Mouse (Mus musculus): ENCODE results near the gene Ubr4.

The Ubr4 gene

DNA sequence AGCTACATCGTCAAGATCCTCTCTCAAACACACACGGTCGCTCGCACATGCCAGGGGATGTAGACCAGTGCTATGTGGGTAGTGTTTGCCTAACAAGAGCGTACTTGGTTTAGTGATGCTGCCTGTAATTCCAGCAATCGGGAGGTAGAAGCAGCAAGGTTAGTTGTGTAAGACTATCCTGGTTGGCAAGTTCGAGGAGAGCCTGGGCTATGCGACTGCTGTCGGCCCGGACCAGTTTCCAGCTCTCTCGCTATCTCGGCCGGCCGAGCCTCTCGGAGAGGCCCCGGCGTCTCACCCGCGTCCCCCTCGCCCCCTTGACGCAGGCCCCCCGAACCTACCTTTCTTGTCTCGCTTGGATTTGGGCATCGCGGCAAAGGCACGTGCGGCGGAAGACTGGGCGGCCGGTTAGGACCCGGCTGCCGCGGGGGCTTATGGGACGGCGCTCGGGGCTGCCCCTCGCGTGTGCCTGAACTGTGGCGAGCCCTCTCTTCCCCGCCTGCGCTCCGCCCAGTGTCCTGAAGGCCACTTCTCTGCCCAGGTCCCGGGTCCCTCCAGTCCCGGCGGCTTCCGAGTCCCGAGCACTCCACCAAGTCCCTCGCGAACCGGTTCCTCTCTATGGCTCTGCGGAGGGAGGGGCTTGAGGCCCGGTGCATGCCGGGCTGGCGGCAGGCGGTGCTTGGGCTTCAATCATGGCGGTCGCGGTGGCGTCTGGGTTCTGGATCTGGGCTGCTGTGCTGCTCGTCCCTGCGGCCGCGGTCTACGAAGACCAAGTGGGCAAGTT, at the start of gene Ubr4, which contains the start of the genes Mrto4 and Emc1:
Gene Ubr4 (plus strand): TSS at position 679 of the 781 bp plus-strand sequence.
Gene Mrto4 (minus strand): TSS at position 646 of the 781 bp plus-strand sequence.
Gene Emc1 (plus strand): TSS at position 657 of the 781 bp plus-strand sequence.
- DNase-seq: peak; percentile 79

DNA sequence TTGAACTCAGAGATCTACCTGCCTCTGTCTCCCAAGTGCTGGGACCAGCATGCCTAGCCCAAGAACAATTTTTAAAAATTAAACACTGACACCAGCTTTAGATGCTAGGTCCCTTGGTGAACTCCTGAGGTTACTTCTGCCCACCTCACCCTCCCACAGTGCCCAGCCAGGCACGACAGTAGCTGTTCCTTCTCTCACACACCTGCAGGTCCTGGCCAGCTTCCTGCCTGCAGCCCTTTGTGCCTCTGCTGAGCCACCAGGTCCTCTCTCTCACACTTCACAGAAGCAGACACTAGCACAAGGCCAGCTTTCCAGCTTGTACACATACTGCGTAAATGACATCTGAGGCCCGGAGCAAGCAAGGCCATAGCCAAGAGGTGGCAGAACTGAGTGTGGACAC, 46.9 kb upstream of the Ubr4 start:
- DNase-seq: no peak

DNA sequence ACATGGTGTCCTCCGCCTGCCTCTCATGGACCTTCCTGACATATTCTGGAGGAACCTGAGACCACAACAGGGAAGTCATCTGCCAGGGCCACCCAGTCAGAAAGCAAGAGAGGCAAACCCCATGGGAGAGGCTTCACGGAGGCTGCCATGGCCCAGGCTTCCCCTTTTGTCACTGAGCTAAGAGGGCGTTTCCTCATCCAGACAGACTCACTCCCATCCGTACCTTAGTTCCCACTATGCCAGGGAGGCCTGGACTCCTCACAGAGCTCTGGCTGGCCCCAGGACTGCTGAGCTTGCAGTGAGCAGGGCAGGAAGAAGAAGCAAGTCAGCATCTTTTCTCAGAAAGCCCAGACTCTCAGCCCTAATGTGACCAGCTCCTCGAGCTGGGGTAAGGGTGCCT, 44.5 kb upstream of the Ubr4 start:
- no peak for DNase-seq

DNA sequence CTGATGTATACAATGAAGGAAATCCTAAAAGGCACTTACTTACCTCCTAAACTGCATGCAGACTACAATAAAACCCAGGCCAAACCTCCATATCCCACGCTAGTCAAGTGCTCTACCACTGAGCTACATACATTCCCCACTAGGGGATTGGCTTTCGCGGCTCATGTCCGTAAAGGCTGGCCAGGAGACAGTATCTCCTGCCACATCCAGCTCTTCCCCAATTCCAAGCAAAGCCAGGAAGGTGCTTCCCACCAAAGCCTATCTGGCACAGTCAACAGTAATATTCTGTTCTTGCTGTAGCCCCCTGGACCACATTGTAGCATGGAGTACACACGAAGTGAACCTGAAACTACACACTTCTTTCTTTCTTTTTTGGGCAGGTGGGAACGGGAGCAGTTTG, 42.8 kb upstream of the Ubr4 start:
- DNase-seq: no peak

DNA sequence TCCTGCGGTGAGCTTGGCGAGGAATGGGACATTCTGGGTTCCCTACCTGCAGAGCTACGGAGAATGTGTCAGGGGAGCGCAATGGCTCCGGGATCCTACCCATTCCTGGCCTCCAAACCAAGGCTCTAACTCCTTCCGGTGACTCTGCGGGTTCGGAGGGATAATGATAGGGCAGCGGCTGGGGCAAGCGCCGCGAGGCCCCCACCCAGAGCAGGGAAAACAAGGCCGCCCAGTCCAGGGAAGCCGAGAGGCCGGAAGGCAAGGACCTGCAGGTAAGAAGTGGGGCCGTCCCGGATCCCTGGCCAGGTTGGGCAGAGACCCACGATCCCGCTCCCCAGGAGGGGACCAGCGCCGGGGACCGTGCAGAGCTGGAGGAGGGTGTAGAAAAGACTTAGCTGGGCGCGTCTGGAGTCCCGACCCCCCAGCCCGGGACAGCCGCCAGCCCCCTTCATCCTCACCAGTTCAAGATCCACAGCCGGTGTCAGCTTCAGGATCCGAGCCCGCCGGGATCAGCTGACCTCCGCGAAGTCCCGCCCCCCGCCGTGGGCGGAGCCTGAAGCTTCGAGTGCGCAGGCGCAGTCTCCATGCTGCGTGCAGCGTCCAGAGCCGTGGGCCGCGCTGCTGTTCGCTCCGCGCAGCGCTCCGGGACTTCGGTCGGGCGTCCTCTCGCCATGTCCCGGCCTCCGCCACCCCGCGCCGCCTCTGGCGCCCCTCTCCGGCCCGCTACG, 42.1 kb upstream of the Ubr4 start, which contains the start of the genes Pqlc2 and Akr7a5:
Gene Pqlc2 (minus strand): TSS at position 538 of the 728 bp plus-strand sequence.
Gene Akr7a5 (plus strand): TSS at position 574 of the 728 bp plus-strand sequence.
- peak; percentile 100 for DNase-seq

DNA sequence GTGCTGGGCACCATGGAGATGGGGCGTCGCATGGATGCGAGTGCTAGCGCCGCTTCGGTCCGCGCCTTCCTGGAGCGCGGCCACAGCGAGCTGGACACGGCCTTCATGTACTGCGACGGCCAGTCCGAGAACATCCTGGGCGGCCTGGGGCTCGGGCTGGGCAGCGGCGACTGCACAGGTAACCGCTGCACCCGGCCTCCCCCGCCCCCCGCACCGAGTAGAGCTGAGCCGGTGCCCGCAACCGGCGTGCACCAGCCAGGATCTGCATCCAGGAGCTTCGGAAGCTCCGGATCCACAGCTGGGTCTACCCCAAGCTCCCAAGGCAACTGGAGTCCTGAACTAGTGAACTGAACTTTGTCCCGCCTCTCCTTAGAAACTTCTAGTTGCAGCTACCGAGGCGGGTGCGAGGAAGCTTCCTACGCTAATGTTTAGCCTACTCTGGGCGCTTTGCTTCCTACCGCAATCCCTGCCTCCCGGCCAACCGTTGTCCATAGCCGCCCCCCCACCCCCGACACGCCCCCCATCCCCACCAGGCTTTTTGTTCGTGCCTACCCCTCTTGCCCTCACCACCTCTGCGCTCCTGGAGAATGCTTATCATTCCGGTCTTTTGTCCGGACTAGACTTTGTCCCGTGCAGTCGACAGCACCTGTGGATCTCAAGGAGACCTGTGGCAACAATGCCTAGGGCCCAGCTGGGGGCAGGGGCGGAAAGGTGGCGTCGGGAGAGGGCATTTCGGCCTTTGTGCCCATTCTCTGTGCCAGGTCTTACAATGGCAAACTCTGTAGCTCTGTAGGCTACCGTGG, 41.3 kb upstream of the Ubr4 start:
- peak; percentile 15 for DNase-seq

DNA sequence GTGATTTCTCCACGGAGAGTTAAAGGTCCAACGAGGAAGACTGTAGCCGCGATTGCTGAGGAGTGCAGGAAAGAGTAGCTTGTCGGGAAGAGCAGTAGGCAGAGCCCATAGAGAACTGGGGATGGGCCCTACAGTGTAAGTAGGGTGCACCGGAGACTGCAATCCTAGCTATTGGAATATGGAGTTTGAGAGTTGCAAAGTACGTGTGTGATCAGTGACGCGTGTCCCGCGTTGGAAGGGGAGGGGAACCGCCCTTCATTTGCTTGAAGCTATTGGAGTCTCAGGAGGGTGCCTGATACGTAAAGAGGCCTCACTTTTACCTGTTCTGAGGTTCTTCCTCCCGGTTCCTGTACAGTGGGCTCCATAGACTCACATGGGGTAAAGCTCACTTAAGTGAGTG, 40.7 kb upstream of the Ubr4 start:
- DNase-seq: no peak

DNA sequence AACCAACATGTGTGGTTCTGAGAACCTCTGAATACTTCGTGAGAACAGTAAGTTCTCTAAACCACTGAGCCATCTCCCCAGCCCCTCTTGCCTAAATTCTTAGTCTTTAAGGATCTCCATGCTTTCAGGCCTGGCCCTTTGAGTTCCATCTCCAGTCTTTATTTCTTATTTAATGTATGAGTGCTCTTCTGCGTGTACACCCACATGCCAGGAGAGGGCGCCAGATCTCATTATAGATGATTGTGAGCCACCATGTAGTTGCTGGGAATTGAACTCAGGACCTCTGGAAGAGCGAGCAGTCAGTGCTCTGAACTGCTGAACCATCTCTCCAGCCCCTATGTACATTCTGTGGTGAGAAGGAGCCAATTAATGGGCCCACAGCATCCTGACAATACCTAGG, 39.8 kb upstream of the Ubr4 start:
- DNase-seq: peak; percentile 30

DNA sequence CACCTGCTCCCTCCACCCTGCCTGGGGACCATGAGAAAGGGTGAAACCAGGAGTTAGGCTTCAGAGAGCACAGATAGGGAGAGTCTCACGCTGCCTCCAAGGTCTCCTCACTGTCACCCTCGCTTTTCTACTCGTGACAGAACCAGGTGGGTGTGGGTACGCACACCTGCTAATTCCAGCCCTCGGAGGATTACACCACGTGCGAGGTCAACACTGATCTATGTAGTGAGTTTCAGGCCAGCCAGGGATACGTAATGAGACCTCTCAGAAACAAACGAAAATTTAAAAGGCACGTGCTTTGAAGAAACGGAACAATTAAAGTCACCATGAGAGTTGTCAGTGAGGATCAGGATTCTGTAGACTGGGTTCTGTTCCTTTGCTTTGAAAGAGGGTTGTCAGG, 34.0 kb upstream of the Ubr4 start:
- DNase-seq: no peak

DNA sequence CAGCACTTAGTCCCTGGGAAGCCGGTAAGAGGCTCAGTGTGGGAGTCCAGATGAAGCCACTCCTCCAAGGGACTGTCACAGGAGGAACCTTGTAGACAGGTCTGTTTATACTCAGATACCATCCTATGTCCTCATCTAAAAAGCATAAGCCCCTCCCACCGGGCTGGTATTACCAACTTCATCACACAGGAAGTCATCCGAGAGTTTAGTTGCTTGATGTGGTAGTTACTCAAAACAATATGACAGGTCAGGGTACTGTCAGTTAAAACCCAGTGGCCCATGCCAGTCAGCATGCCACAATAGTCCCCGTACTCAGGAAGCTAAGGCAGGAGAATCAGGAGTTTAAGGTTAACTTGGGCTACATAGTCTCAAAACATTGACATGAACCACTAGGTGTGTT, 32.7 kb upstream of the Ubr4 start:
- no peak for DNase-seq

DNA sequence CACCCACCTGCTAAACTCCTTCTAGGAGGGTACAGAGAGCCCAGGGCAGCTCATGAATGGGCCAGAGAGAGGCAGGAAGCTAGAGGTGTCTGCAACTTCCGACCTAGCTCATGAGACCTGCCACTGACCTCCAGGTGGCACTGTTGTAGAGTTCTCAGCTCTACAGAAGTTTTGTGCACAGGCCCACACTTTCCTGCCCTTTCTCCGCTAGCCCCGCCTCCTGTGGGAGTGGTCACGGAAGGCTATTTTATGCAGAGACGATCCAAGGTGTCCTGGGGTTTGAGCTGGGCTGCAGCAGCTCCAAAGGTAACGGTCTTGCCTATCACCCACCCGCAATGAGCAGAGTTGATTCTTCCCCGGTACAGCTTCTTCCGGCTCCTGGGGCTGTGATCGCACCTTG, 21.8 kb upstream of the Ubr4 start:
- no peak for DNase-seq

DNA sequence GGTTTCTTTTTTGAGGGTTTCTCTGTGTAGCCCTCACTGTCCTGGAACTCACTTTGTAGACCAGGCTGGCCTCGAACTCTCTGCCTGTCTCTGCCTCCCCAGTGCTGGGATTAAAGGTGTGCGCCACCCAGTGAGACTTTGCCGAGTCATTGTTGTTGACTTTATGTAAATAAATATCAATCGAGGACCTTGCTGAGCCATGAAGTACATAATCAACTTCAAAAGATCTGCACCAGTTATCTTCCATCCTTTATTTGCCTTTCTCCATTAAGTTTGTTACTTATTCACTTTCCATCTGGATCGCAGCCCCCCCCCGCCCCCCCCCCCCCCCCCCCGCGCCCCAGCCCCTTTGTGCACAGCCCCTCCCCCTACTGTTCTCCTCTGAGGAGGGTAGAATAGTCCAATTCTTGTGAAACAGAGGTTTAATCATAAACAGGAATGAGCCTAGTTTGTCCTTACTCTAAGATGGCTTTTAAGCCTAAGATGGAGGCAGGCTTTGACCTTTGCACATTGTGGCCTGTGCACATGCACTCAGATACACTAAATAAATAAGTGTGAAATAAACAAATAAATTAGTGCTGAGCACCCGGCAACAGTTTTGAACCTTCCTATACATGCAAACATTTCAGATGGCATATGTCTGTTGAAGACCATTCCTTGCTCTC, 17.6 kb upstream of the Ubr4 start:
- DNase-seq: no peak

DNA sequence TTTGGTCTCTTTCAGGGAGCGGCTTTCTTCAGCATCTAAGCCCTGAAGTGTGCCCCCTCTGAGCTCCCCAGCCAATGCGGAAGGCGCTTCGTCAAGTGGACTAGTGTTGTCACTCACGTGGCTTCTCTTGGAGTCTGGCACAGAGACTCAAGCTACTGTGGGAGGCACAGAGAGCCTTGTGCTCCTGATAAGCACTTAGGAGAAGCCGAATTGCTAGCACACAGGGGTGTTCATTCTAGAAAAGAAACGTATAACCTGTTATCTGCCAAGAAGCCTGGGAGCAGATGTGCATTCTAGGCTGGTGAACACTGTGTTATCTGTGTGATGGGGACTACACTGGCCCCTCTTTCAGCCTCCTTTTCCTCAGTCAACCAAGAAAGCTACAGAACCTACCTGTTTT, 16.9 kb upstream of the Ubr4 start:
- DNase-seq: no peak

DNA sequence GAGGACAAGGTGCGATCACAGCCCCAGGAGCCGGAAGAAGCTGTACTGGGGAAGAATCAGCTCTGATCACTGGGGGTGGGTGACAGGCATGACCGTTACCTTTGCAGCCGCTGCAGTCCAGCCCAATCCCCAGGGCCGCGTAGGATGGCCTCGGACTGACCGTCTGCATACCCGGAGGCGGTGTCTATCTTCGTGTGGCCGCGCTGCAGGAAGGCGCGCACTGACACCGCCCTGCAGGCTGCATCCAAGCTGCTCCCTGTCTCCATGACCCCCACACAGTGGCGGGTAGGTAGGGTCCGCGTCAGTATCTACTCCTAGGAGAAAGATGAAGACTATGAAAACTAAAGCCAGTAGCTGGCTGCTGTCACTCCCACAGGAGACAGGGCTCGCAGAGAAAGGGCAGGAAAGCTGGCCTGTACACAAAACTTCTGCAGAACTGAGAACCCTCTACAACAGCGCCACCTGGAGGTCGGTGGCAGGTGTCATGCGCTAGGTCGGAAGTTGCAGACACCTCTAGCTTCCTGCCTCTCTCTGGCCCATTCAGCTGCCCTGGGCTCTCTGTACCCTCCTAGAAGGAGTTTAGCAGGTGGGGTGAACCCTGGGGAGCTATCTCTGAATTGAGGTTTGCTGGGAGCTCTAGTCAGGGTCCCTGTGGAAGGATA, 15.5 kb upstream of the Ubr4 start:
- peak; percentile 60 for DNase-seq

DNA sequence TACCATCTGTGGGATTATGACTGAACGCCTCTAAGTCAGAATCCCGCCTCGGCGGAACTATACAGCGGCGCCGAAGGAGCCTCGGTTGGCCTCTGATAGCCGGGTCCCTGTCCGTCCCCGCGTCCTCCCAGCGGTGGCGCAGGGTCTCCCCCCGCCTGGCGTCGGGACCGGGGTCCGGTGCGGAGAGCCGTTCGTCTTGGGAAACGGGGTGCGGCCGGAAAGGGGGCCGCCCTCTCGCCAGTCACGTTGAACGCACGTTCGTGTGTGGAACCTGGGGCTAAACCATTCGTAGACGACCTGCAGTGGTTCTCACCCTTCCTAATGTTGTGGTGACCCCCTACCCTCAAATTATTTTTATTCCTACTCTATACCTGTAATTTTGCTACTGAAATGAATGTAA, 14.3 kb upstream of the Ubr4 start:
- no peak for DNase-seq

DNA sequence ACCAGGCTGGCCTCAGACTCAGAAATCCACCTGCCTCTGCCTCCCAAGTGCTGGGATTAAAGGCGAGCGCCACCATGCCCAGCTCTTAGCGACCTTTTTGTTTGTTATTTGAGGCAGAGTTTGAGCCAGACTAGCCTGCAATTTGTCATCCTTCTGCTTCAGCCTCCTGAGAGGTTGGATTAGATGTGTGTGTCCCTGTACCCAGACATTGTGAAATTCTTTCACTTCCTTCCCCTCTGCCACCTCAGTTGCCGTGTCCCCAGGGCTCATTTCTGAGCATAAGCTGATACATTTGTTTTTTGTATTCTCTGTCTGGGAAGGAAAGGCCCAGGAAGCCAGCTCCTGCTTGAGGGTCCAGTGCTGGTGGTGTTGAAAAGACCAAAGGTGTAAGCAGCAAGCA, 11.6 kb upstream of the Ubr4 start:
- DNase-seq: no peak

DNA sequence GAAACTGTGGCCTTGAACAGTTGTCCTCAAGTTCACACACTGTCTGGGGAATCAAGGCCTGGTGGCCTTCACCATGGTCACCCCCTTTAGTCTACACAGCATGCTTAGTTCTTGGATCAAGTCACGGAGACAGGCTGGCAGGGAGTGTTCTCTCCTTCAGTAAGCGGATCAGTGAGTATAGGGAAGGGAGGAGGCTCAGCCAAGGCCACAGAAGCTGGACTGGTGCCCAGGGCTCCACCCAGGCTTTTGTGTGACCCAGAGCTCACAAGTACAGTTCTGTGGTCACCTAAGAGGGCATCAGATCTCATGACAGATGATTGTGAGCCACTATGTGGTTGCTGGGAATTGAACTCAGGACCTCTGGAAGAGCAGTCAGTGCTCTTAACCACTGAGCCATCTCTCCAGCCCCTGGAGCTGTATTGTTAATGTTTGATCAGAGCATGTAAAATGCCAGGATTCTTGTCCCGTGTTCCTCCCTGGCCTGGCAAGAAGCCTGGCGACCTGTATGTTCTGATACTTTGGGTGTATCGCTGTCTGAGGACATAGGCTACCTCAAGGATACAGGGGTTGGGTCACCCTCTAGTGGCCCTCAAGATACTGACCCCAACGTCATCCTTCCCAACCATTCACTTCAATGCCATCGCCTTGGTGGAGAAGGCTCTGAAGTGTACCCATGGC, 10.7 kb upstream of the Ubr4 start:
- no peak for DNase-seq

DNA sequence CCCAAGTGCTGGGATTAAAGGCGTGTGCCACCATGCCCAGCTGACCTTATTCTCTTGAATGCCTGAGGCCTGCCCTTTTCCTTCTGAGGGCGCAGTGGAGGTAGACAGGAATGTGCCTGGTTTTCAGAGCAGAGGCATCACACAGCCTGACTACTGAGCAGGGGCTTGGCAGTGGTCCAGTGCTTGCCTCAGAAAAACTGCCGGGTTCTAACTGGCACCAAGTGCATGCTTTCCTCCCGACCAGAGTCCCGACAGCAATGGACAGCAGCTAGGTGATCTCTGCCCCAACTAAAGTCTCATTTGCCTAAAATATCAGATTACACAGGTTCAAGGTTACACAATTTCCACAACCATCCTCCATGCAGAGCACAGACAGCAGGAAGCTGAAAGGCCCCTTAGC, 8.7 kb upstream of the Ubr4 start:
- no peak for DNase-seq

DNA sequence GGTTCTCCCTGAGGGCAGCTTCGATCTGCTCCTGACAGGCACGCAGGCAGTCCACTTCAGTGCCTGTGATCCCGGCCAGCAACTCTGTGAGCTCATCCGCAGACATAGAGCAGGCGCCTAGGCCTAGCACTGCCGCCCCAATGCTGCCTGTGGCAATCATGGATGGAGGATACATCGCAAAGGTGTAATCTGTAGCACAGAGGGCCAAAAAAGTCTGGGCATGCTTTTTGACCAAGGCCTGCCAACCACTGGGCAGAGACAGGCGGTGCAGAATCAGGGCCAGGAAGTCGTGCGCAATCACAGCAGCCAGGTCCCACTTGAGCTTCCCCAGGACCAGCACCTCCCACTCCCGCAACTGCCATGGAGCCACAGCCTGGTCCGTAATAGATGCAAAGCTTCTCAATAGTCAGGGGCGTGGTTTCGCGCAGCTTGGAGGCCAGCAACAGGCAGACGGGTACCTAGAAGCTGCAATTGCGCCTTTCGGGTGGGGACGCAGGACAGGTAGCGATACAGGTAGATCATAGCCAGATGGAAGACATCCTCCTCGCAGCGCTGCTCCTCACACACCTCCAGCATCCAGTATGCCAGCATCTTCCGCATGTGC, 6.9 kb upstream of the Ubr4 start:
- DNase-seq: no peak

DNA sequence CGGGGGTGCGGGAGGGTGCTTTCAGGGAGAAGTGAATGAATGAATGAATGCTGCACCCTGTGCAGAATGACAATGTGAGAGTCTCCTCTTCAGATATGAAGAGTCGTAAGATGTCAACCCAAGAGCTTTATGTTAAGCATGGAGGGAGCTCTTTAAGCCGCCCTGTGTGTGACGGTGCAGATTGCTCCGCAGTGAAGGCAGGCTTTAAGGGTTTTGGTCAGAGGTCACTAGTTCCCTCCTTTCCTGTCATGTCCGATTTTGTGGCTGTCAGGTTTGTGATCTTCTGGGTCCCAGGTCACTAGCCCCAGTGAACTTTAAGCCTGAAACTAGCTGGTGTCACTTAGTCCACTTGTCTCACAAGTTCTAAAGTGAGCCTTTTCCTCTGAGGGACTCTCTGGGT, 423 bp downstream of the Ubr4 start:
- DNase-seq: no peak

DNA sequence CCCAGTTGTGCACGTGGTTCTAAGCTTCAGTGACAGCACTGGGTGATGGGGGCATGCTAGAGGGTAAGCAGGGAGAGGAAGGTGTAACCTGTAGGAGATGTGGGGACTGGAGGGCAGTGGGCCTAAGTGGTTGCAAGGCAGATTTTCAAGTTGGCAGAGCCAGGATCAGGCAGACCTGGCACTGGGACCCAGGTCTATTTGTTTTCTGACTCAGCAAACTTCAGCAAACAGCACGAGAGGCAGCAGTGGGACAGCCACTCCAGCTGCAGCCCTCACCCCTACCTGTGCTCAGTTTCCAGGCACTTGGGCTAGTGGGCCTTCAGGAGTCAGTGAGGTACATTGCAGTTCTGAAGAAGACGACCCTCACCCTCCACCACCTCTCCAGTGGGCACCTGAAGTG, 4.8 kb downstream of the Ubr4 start:
- no peak for DNase-seq

Data from cerebellum, adult 8-10 months (tissue).